Mouse (Mus musculus) spleen, postnatal 0 days (tissue): ENCODE measurements around the gene Mrpl12. TPM values are rescaled to one million over a fixed set of nuclear protein-coding genes. Genes with fewer than 3 reads are reported as not detected.

Experiments
- polyA plus RNA-seq: library from polyadenylated mRNA; unstranded; fragments of >200 nt; fragmentation: Nextera tagmentation; extraction: Ambion mirVana; gene quantifications from 2 replicates; pipeline ENCODE4 v1.2.1, GENCODE M21; 2015

The Mrpl12 gene
- 99.2 and 107 TPM in 2 replicates for polyA plus RNA-seq

GRCm38 (mm10) chr11:120484265-120484981, at the start of gene Mrpl12:
Gene Mrpl12, plus strand, starts transcription at chr11:120484613.

DNA sequence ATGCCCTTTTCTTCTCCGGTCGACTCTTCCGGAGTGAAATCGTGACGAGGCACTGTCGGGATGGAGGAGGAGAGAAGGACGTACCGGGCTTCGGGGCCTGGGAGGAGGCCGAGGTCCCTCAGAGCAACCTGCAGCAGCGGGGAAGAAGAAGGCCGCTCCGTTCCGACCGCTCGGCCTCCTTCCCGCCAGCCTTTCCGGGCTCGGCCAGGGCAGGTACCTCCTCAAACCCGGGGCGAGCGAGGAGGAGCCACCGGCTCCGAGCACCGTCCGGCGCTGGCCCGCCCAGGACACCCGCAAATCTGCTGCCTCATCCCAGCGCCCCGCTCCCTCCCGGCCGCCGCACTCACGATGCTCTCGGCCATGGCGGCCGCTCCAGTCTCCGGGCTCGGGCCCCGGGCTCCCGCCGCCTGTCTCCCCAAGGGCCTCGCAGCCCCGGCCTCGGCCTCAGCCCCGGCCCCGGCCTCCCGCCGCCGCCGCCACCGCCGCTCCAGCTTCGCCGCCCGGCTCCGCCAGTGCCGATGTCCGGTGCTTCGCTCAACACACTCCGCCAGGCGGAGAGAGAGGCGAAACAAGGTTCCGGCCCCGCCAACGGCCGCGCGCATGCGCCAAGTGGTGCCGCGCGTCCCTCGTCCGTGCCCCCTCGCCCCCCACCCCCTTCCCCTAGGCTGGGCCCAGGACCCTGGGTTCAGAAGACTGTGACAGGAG, 47.1 kb upstream of the Mrpl12 start, which contains the start of gene Nploc4:
Nploc4 (minus strand) TSS at position 557 of the 705 bp plus-strand sequence.

DNA sequence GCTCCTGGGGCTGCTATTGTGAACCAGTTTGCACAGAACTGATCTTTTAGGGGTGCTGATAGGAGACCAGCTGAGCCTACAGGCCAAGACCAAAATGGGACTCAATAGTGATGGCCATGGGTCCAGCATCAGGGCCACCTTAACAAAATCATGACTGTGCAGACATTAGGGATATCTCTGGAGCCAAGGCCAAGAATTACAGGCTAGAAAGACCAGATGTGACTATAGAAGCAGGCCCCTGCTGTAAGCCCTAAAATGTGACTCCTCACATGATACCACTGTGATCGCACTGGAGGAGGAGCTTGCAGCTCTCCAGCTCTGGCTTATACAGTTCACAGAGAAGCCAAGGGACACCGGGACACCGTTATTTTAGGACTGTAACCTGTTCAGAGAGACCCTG, 42.1 kb upstream of the Mrpl12 start, which contains the start of gene Tspan10:
Tspan10 (plus strand) TSS at position 301 of the 400 bp plus-strand sequence.

GRCm38 (mm10) chr11:120453306-120453705, 31.1 kb upstream of the Mrpl12 start, which contains the start of gene Pde6g:
Gene Pde6g, minus strand, starts transcription at chr11:120453500.

DNA sequence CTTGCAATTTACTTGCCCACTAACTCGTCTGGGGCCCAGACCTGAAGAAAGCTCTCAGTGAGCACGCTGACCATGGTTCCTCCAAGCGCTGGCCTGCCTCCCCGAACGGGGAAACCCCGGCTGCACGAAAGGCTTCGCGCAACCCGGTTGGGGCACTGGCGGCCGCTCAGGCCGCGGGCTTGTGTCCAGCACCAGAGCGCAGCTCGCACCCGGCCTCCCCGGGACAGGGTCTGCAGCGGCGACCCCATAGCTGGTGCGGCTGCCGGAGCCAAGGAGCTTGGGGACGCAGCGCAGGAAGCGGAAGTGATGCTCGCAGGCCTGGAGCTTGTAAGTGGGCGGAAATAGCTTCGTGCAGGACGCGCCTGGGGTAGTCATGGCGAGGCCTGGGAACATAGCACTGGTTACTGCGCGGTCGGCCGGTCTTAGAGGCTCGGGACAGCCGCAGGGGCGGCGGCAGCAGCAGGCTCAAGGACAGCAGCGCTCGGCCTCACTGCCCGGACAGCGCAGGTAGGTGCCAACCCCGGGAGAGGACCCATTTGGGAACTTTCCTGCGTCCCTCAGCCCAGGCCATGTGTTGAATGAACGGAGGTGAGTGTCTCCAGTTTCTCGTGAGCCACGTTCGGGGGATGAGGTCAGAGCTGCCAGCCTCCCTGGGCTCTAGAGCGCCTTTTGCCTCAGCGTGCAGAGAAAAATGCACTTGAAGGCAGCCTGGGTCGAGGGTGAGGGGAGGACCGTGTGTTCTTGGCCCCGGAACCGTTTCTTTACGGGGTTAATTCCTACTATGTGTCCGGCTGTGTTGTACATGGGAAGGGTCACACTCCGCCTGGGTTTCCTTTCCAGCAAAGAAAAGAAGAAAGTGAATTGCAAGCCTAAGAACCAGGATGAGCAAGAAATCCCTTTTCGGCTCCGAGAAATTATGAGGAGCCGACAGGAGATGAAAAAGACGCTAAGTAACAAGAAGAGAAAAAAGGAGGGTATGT, 26.4 kb upstream of the Mrpl12 start, which contains the start of the genes Oxld1 and Ccdc137:
Oxld1 (minus strand) TSS at position 297 of the 980 bp plus-strand sequence.
Ccdc137 (plus strand) TSS at position 344 of the 980 bp plus-strand sequence.

DNA sequence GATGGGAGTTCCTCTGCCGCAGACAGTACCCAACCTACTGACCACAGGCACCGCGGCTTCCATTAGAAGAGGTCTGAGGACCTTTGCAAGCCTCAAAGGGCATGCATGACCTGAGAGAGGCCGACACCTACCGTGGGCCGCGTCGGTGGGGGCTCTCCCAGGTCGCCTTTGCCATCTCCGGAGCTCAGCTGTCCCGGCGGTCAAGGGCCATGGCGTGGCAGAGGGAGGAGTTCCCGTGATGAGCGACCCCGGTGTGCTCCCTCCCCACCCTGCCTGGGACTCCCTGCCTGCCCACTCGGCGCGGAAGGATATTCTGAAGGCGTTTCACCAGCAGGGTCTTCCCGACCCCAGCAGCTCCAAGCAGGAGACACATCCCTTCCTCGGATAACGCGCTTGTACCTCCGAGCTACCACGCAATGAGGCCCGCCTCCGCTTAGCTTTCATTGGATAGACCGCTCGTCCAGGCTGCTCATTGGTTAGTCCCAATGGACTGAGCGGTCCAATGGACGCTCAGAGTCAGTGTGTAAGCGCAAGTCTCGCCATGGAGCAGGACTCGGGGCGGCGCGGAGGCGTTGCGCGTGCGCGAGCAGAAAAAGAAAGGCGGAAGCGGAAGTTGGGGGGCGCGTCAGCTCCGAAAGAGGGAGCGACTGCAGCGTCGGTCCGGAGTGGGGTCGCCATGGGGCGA, 17.2 kb upstream of the Mrpl12 start, which contains the start of gene Arl16:
Arl16 (minus strand) TSS at position 557 of the 685 bp plus-strand sequence.

DNA sequence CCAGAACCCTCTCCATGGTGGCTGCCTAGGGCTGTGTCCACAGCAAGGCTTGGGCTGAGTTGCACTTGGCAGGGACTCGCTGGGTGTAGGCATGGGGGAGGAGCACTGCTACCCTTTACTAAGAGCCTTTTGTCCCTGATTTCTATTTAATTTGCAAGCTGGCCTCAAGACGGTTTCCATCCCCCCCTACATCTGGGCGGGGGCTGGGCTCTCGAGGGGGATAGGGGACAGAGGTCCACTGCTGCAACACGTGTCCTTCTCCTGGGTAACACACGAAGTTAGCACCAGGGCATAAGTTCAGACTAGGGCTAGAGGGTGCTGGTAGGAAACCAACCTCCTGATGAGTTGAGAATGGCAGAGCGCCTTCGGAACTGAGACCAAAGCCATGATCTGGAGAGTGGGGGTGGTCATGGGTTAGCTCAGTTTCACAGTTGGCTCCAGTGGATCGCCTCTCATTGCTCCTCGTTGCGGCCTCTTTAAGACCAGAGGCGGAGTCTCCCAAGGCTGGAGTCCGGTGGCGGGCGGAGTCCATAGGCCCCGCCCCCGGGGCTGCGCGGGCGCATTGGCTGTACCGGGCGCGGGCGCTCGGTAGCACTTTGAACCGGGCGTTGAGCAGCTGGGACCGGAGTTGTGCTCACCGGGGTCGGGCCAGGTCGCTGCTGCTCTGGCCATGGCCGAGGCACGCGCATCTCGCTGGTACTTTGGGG, 7.1 kb downstream of the Mrpl12 start, which contains the start of gene Slc25a10:
Slc25a10 (plus strand) TSS at position 524 of the 707 bp plus-strand sequence.

DNA sequence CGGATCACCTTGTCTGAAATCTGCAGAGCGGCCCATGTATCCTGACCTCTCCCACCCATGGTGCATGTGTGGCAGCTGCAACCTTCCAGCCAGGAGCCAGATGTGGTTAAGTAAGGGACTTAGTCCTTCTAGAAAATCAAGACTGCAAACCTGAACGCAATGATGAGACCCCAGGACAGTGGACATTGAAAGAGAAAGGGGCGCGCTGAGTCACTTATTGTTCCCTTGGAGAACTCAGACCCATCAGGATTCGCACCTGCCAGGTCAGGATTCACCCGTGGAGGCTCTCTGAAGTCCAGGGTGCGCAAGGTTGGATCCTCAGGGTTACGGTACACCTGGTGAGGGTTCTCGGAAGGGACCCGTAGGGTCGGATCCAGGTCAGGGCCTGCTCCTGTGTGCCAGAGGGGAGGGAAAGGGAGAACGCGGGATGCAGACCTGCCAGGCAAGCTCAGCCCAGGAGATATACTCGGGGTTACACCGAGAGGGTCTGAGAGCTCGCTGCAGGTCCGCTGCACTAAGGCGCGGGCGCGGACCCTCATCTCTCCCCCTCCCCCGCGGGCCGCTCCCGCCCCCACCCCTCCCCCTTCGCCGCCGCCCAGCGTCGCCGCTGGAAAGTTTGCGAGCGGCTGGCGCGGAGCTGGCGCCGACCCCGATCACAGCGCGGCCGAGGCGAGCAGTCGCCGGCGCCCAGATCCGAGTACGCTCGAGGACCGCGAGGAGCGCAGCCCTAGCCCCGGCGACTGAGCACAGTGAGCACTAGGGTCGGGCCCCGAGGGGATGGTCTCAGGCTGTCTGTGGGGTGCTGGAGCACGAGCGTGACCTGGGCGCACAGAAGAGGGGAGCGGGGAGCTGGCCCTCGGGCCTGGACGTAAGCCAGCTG, 45.9 kb downstream of the Mrpl12 start, which contains the start of gene Gcgr:
Gcgr (plus strand) TSS at position 615 of the 880 bp plus-strand sequence.

Other genes starting within 250 kb of the Mrpl12 start
- gene Actg1, start 136.1 kb upstream of the Mrpl12 start, polyA plus RNA-seq = 706 and 868 TPM in 2 replicates
- gene Fscn2, start 123.1 kb upstream of the Mrpl12 start, polyA plus RNA-seq = 0.29 and 0.52 TPM in 2 replicates
- 11.0 and 12.8 TPM in 2 replicates for gene Faap100, start 105.8 kb upstream of the Mrpl12 start, polyA plus RNA-seq
- gene Nploc4, start 46.9 kb upstream of the Mrpl12 start, polyA plus RNA-seq = 19.0 and 19.5 TPM in 2 replicates
- 0.07 TPM in 1 of 2 replicates, not detected in the other for gene Tspan10, start 42.0 kb upstream of the Mrpl12 start, polyA plus RNA-seq
- 0.12 and 0.16 TPM in 2 replicates for gene Pde6g, start 31.1 kb upstream of the Mrpl12 start, polyA plus RNA-seq
- 11.2 and 15.7 TPM in 2 replicates for gene Oxld1, start 26.5 kb upstream of the Mrpl12 start, polyA plus RNA-seq
- 24.2 and 24.8 TPM in 2 replicates for gene Ccdc137, start 26.5 kb upstream of the Mrpl12 start, polyA plus RNA-seq
- 22.7 TPM in 2 replicates for gene Arl16, start 17.0 kb upstream of the Mrpl12 start, polyA plus RNA-seq
- 16.9 and 18.6 TPM in 2 replicates for gene Slc25a10, start 7.2 kb downstream of the Mrpl12 start, polyA plus RNA-seq
- gene Gcgr, start 46.1 kb downstream of the Mrpl12 start, polyA plus RNA-seq = 0.13 TPM in 1 of 2 replicates, not detected in the other
- 76.2 and 89.7 TPM in 2 replicates for gene Mcrip1, start 65.1 kb downstream of the Mrpl12 start, polyA plus RNA-seq
- gene Ppp1r27, start 66.5 kb downstream of the Mrpl12 start, polyA plus RNA-seq = not detected in 2 replicates
- gene P4hb, start 88.6 kb downstream of the Mrpl12 start, polyA plus RNA-seq = 206 and 241 TPM in 2 replicates
- gene Arhgdia, start 97.0 kb downstream of the Mrpl12 start, polyA plus RNA-seq = 234 and 266 TPM in 2 replicates
- 381 and 432 TPM in 2 replicates for gene Alyref, start 113.8 kb downstream of the Mrpl12 start, polyA plus RNA-seq
- 120 and 128 TPM in 2 replicates for gene Anapc11, start 113.8 kb downstream of the Mrpl12 start, polyA plus RNA-seq
- gene Npb, start 123.9 kb downstream of the Mrpl12 start, polyA plus RNA-seq = 2.7 and 5.2 TPM in 2 replicates
- gene Pcyt2, start 133.3 kb downstream of the Mrpl12 start, polyA plus RNA-seq = 48.5 and 54.1 TPM in 2 replicates
- 49.4 and 54.1 TPM in 2 replicates for gene Sirt7, start 140.6 kb downstream of the Mrpl12 start, polyA plus RNA-seq
- 40.0 and 41.2 TPM in 2 replicates for gene Mafg, start 149.0 kb downstream of the Mrpl12 start, polyA plus RNA-seq
- gene Pycr1, start 159.2 kb downstream of the Mrpl12 start, polyA plus RNA-seq = 3.5 and 5.2 TPM in 2 replicates
- 0.23 and 0.29 TPM in 2 replicates for gene Myadml2, start 163.5 kb downstream of the Mrpl12 start, polyA plus RNA-seq
- not detected in 2 replicates for gene Notum, start 176.6 kb downstream of the Mrpl12 start, polyA plus RNA-seq
- gene Aspscr1, start 188.4 kb downstream of the Mrpl12 start, polyA plus RNA-seq = 60.0 and 64.9 TPM in 2 replicates
- gene Cenpx, start 229.1 kb downstream of the Mrpl12 start, polyA plus RNA-seq = 143 and 147 TPM in 2 replicates
- 12.3 and 13.8 TPM in 2 replicates for gene Lrrc45, start 229.3 kb downstream of the Mrpl12 start, polyA plus RNA-seq
- 3.1 and 3.6 TPM in 2 replicates for gene Rac3, start 236.9 kb downstream of the Mrpl12 start, polyA plus RNA-seq
- 9.0 and 14.8 TPM in 2 replicates for gene Dcxr, start 242.7 kb downstream of the Mrpl12 start, polyA plus RNA-seq
- 1.2 and 3.8 TPM in 2 replicates for gene Cbr2, start 247.5 kb downstream of the Mrpl12 start, polyA plus RNA-seq